Mouse (Mus musculus) T-helper 17 cell (primary cell): ENCODE measurements around the gene Ube2m.

Source experiments
- in situ Hi-C, 2 experiments: fragments of 300-600 bp; cut with MboI, MseI; formaldehyde crosslinking; loops; 1 replicate in 1 of 2; 2 replicates in 1 of 2; pipeline ENCODE4 v1.15.1; 2025; ENCODE audit warnings: high pct_unique_total_duplicates in 2 of 2

Gene Ube2m

DNA sequence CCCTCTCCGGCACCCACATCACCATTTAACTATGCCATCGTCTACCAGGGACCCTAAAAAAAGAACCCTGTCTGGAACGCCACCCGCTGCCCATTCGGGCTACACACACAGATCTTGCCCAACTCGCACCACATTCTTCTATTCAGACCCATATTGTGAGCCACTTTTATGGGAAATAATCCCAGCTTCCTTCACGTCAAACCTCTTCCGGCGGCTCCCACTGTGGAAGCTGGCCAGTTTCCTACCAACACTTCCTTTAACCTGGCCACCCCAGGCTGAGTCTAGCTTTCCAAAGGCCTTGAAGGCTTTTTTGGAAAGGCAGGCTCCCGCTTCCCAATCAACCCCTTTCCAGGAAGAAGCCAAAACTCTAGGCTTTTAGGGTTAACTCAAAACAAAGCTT is 31.5 kb downstream of the Ube2m start:
- in situ Hi-C loops = loop anchor here (5.0 kb wide), 3 partner anchors 36 to 64 kb away; no protein-coding TSS in a partner anchor

DNA sequence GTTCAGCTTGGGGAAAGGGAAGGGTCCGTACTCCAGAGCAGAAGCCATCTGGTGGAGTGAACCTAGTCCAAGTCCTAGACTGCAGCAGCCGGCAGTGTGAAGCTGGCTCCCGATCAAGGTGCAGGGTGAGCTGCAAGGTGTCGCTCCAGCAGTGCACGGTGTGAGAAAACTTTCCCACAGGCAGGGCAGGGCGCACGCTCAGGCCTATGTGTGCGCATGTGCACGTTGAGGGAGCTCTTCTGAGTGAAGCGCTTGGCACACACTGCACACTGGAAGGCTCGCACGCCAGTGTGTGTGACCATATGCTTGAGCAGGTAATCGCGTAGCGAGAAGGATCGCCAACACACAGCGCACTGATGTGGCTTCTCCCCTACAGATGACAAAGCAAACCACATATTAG is 32.1 kb downstream of the Ube2m start:
- in situ Hi-C loops = loop anchor here (5.0 kb wide), 3 partner anchors 36 to 64 kb away; no protein-coding TSS in a partner anchor

DNA sequence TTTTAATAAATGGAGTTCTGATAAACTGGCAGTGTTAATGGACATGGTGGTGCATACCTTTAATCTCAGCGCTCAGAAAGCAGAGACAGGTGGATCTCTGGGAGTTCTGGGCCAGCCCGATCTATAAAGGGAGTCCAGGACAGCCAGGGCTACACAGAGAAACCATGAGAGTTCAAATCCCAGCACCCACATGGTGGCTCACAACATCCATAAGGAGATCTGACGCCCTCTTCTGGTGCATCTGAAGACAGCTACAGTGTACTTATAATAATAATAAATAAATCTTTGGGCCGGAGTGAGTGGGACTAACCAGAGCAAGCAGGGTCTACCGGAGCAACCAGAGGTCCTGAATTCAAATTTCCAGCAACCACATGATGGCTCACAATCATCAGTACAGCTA is 34.7 kb downstream of the Ube2m start:
- in situ Hi-C loops = no loop called here

DNA sequence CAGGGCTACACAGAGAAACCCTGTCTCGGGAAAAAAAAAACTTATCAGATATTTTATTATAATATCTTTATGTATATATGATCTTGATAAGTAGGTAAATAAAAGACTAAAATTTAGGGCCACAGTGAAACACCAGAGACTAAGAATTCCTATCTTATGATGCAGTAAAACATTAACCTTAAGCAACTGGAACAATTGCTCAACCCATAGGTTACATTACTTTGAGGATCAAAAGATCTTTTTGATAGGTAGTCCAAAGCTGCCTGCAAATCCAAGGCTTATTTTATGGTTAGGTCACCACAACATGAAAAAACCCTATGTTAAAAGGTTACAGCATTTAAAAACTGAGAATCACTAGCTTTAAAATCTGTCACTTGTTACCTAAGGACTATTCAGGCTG is 36.5 kb downstream of the Ube2m start:
- in situ Hi-C loops = no loop called here

DNA sequence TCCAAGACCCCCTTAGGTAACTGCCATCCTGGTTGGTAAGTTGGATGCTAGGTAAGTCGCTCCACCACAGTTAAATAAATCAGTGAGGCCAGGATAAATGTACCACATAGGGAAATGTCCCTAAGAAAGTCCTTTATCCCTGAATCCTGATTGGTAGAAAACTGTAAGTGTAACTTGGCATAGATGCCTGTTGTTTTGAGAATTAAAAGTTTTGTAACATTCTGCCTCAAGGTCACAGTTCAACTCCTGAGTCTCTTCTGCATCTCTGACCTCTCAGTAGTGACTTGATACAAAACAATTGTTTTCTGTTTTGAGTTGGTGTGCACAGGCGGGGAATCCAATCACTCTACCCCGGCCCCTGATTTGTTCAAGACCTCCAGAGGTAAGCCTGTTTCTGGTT is 39.2 kb downstream of the Ube2m start, which contains the start of gene Trim28:
Trim28 (plus strand) TSS at position 264 of the 400 bp plus-strand sequence.
- in situ Hi-C loops = no loop called here

DNA sequence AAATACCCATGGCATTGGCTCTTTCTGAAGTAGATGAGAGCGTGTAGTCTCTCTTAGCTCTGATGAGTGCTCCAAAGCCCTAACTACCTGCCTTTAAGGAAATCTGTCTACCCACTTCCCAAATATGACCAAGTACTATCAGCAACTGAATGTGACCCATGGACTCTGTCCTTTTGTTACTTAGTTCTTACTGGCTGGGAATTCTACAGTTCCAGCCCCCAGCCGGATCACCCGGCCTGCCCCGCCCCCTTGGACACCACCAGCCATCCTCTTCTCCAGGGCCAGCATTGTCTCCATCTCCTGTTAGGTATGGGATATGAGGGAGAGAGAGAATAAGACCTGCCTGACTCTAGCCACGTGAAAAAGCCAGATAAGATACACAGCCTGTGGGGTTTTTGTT is 40.0 kb downstream of the Ube2m start, which contains the start of gene Slc27a5:
Slc27a5 (minus strand) TSS at position 140 of the 400 bp plus-strand sequence.
- in situ Hi-C loops = no loop called here

DNA sequence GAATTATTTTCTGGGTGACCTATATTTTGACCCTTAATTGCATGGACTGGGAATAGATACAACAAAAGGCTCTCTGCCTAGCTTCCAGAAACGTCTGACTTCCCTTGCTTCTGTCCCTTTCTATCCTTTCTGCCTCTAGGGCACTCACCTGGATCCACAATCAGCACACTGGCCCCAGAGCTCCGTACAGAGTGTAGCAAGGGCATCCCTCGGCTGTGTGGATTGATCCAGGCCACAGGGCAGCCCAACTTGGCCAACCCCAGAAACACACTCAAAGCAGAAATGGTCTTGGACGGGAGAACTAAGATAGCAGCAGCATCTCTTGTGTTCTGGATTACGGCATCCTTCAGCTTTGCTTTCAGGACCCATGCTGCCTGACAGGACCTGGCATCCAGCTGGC is 40.8 kb downstream of the Ube2m start:
- in situ Hi-C loops = no loop called here

DNA sequence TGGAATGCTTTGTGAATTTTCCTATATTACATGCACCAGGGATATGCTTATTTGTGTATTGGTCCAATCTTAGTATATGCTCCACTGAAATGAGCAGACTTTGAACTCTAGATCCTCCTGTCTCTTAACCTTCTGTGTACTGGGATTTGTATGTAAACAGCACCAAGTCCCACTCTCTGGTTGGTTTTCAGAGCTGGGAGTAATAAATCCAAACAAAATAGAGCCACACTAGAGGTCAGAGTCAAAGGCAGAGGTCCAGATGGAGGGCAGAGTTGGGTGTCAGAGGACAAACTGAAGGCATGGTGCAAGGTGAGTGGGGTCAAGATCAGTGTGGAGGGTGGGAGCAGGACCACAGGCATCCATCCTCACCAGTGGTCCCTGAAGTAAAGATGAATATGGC is 42.2 kb downstream of the Ube2m start:
- in situ Hi-C loops = no loop called here

DNA sequence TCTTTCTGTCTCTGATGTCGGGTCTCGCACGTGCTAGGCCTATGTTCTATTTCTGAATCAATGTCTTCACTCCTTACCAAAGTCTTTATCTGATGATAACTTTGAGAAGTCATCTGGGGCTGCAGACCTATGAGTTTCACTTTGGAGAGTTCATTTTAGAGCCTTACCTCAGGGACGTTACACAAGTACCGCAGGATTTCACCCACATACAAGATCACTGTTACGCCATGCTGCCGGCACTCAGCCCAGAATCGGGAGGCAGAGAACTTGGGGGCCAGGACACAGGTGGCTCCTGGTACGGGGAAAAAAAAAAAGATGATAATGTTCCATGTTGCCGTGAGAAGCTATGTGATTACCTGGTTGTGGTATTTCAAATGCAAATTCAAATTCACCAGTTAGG is 44.9 kb downstream of the Ube2m start:
- in situ Hi-C loops = no loop called here

DNA sequence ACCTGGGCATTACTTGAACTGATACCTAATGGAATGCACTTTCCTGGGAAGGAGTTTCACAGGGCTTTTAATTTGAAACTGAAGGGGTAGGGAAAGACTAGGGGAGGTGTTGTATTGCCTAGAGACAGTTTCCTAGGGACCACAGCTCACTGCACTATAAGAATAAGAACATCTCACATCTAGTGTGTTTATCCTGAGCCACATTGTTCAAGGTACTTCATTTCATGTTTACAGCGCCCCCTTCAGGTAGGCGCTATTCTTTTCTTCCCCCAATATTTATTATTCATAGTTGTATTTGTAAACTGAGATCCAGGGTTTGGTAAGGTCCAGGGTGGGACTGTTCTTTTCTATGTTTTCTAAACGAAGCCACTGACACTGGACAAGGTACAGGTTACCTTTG is 45.9 kb downstream of the Ube2m start:
- in situ Hi-C loops = no loop called here

DNA sequence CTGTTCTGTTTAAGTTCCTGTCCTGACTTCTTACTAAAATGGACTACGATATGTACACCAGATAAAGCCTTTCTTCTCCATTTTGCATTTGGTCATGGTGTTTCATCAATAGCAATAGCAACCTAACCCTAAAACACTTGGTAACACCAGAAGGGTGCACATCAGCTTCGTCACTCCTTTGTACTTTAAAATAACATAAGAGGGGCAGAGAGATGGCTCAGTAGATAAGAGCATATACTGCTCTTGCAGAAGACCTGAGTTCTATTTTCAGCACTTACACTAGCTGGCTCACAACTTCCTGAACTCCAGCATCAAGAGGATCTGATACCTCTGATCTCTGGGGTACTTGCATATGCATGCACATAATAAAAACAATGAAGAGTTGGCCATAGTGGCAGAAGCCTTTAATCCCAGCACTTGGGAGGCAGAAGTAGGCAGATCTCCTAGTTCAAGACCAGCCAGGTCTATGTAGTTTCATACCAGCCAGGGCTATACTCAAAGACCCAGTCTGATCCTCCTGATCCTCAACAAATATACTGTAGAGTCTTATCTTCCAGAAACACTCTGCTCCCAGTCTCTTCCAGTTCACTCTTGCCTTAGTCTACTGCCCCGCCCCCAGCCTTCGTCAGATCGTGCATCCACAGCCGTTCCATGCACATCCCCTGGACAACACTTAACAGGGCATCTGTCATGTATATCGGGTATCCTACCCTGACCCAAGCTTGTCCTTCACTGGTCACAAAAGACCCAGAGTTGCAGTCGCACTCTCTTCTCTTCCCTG is 50.5 kb downstream of the Ube2m start:
- in situ Hi-C loops = no loop called here

DNA sequence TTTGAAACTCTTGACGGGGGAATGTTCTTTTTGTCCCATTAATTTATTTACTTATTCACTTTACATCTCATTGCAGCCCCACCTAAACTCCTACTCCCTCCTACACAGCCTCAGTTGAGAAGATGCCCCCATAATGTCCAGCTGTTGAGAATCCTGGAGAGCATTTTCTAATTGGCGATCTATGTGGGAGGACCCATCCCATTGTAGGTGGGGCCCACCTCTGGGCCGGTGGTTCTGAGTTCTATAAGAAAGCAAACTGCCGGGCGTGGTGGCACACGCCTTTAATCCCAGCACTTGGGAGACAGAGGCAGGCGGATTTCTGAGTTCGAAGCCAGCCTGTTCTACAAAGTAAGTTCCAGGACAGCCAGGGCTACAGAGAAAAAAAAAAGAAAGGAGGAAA is 51.2 kb downstream of the Ube2m start:
- in situ Hi-C loops = no loop called here

DNA sequence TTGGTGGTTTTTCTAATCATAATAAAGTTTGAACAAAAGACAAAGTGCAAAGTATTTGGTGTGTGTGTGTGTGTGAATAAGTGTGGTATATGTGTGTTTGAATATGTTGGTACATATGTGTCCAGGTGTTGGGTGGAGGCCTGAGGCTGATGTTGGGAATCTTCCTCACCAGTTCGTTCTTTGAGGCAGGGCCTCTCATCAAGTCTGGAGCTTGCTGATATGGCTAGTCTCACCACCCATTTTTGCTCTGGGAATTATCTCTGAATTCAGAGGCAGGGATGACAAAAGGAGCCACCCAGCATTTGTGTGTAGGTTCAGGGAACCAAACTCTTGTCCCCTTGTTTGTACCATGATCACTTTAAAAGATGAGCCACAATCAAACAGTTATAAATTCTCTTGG is 52.4 kb downstream of the Ube2m start:
- in situ Hi-C loops = no loop called here
